Mouse (Mus musculus) cerebellum, adult 2 months (tissue): ENCODE data around the gene Pacs1. TPM values are rescaled to one million over a fixed set of nuclear protein-coding genes. Genes with fewer than 3 reads are reported as not detected.
A peak's percentile ranks its signal among the peaks of the same experiment; 100 is the strongest.

Experiments used
- DNase-seq, 2 experiments: peaks; one replicate each; pipeline ENCODE4 v3.0.0; 2021
- H3K27ac ChIP-seq: fragments of 200-500 bp; 2 replicates; pipeline ENCODE4 v1.5.1; 2012; ENCODE audit warnings: low read length, control low read depth, inconsistent platforms; ENCODE audit not compliant: insufficient read depth
- H3K27me3 ChIP-seq: fragments of 200-500 bp; 2 replicates; pipeline ENCODE4 v1.6.1; 2012; ENCODE audit warnings: inconsistent platforms, mild to moderate bottlenecking, low read length, moderate library complexity; ENCODE audit not compliant: control insufficient read depth, insufficient read depth
- H3K4me1 ChIP-seq: fragments of 200-500 bp; 2 replicates; pipeline ENCODE4 v1.6.1; 2011; ENCODE audit warnings: low read length; ENCODE audit not compliant: control insufficient read depth, insufficient read depth
- H3K4me3 ChIP-seq: fragments of 200-500 bp; replicated peaks from 2 replicates; pipeline ENCODE3; 2011; ENCODE audit warnings: mild to moderate bottlenecking, low read depth, low read length, control low read depth; ENCODE audit not compliant: insufficient read depth
- CTCF ChIP-seq: fragments of 200-500 bp; IDR thresholded peaks from 2 replicates; pipeline ENCODE4 v1.5.1; 2011; ENCODE audit warnings: low read depth, mild to moderate bottlenecking, control low read depth, low read length, moderate library complexity, borderline replicate concordance; ENCODE audit not compliant: insufficient read depth
- POLR2A ChIP-seq: fragments of 200-500 bp; IDR thresholded peaks from 2 replicates; pipeline ENCODE4 v1.6.1; 2011; ENCODE audit warnings: low read length, control low read depth, borderline replicate concordance; ENCODE audit not compliant: insufficient read depth
- WGBS: fragments of 180-500 bp; shearing (Covaris S2); methylation state at CpG from one replicate; pipeline ENCODE4 v1.1.7; 2018; 5-methylcytosine and 5-hydroxymethylcytosine counted together
- polyA plus RNA-seq: library from polyadenylated mRNA; depleted of rRNA; stranded (reverse); fragments of >200 nt; gene quantifications from 2 replicates; pipeline ENCODE4 v1.2.3, GENCODE M21; 2012

Pacs1 gene
- polyA plus RNA-seq, 1 experiment, result 26.7 TPM

GRCm38 (mm10) chr19:5198553-5198952, 74.4 kb downstream of the Pacs1 start:
- 88% methylated on average over 3 of the region's 3 CpGs for WGBS
- Histone ChIP-seq H3K27me3 (no peaks in the 10 kb centered on the region), H3K27ac (no peak overlapping the region), H3K4me3 (no peak overlapping the region), H3K4me1 (no peaks in the 10 kb centered on the region)
- DNase-seq, result no peak
- TF ChIP-seq POLR2A (no peak), CTCF (no peak)

GRCm38 (mm10) chr19:5195417-5196035, 77.4 kb downstream of the Pacs1 start:
- peak; percentile 29 to 70 for DNase-seq
- TF ChIP-seq CTCF (peak; percentile 52; the same call in 1 of the 2 replicates), POLR2A (no peak)
- WGBS, result 56% methylated on average over 7 of the region's 7 CpGs
- H3K4me1 ChIP-seq, result no peaks in the 10 kb centered on the region
- no peak overlapping the region for H3K27ac ChIP-seq
- H3K4me3 ChIP-seq, result no peak overlapping the region
- H3K27me3 ChIP-seq, result no peaks in the 10 kb centered on the region

GRCm38 (mm10) chr19:5192397-5192796, 80.5 kb downstream of the Pacs1 start:
- no peak overlapping the region for H3K27ac ChIP-seq
- H3K27me3 ChIP-seq, result no peaks in the 10 kb centered on the region
- H3K4me3 ChIP-seq, result no peak overlapping the region
- no peaks in the 10 kb centered on the region for H3K4me1 ChIP-seq
- TF ChIP-seq CTCF (no peak), POLR2A (no peak)
- DNase-seq, result no peak

DNA sequence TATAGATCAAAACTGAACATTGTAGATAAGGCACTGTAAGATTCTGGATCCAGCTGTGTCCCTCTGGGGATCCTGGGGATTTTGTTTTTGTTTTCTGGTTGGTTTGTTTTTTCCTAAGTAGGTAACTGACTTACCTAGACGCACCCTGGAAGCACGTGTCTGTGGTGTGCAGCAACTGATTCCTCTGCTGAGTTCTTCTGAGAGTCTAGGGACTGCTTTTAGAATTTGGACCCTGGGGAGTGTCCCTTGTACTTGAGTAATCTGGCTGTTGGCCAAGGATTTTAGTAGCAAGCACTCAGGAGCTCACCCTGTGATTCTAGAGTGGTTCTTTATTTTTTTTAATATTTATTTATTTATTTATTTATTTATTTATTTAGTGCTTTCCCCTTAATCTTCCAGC, 85.5 kb downstream of the Pacs1 start:
- Histone ChIP-seq H3K27me3 (no peaks in the 10 kb centered on the region), H3K27ac (no peak overlapping the region), H3K4me3 (no peak overlapping the region), H3K4me1 (0 out of 2 replicates have a peak, but pooled peaks cover 2% of the 10 kb centered on the region)
- 91% methylated on average over 2 of the region's 2 CpGs for WGBS
- DNase-seq, result no peak
- TF ChIP-seq CTCF (no peak), POLR2A (no peak)

GRCm38 (mm10) chr19:5181926-5182325, 91.0 kb downstream of the Pacs1 start:
- TF ChIP-seq CTCF (no peak), POLR2A (no peak)
- H3K4me1 ChIP-seq, result 0 out of 2 replicates have a peak, but pooled peaks cover 2% of the 10 kb centered on the region
- H3K27ac ChIP-seq, result no peak overlapping the region
- H3K27me3 ChIP-seq, result no peaks in the 10 kb centered on the region
- peak in 1 of 2 experiments; percentile 22 for DNase-seq
- H3K4me3 ChIP-seq, result no peak overlapping the region
- WGBS, result 18% methylated on average over 2 of the region's 2 CpGs

GRCm38 (mm10) chr19:5178631-5179030, 94.3 kb downstream of the Pacs1 start:
- 74% methylated on average over 5 of the region's 5 CpGs for WGBS
- H3K27me3 ChIP-seq, result no peaks in the 10 kb centered on the region
- DNase-seq, result no peak
- no peak overlapping the region for H3K27ac ChIP-seq
- TF ChIP-seq CTCF, result no peak
- no peak for TF ChIP-seq POLR2A
- H3K4me3 ChIP-seq, result no peak overlapping the region
- 0 out of 2 replicates have a peak, but pooled peaks cover 2% of the 10 kb centered on the region for H3K4me1 ChIP-seq

DNA sequence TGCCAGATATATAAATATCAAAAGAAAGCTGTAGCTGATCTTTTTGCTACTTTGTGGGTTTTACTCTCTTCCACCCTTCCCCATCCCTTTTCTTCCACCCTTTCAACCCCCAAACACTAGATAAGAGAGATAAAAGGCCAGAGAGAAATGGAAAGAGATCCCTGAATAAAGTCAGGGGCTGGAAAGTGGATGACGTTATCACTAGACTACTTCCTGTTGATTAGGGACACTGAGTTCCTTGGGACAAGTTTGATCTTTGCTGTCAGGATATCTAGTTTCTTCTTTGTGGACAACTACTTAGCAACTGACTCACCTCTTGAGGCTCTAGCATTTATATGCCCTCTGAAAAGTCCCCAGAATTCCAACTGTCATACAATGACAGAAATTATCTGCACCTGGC, 102.5 kb downstream of the Pacs1 start:
- Histone ChIP-seq H3K27ac (no peak overlapping the region), H3K4me1 (no peaks in the 10 kb centered on the region), H3K27me3 (no peaks in the 10 kb centered on the region), H3K4me3 (no peak overlapping the region)
- TF ChIP-seq POLR2A, result no peak
- no peak for TF ChIP-seq CTCF
- no peak for DNase-seq
- WGBS, result 94% methylated on average over 1 of the region's 1 CpGs

DNA sequence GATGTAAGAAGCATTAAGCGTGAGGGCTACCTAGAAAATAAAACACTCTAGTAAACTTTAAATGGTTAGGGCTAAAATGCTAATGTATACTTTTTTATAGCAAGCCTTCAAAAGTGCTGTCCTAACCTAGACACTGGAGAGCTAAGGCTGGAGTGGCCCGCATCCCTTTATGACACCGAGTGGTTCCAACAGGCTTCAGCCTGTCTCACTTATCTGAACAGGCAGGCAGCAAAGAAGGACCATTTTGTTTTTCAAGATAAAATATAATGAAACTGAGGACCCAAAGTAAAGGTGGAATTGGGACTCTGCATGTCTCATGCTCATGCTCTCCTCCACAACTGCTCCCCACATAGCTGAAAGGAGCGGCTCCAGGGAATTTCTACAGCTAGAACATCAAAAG, 105.4 kb downstream of the Pacs1 start:
- TF ChIP-seq CTCF (no peak), POLR2A (no peak)
- no peak for DNase-seq
- no peaks in the 10 kb centered on the region for H3K4me1 ChIP-seq
- 94% methylated on average over 4 of the region's 4 CpGs for WGBS
- H3K4me3 ChIP-seq, result no peak overlapping the region
- H3K27ac ChIP-seq, result no peak overlapping the region
- H3K27me3 ChIP-seq, result no peaks in the 10 kb centered on the region
